Mouse (Mus musculus) C2C12 (cell line): ENCODE measurements around the gene Islr. TPM values are rescaled to one million over a fixed set of nuclear protein-coding genes. Genes with fewer than 3 reads are reported as not detected.

Experiments
- H3K27me3 ChIP-seq: one replicate; pipeline ENCODE4 v1.6.1; 2011; ENCODE audit not compliant: control insufficient read depth, insufficient read depth, insufficient read length
- H3K36me3 ChIP-seq: one replicate; pipeline ENCODE4 v1.6.1; 2011; ENCODE audit not compliant: control insufficient read depth, insufficient read depth
- H3K4me3 ChIP-seq: one replicate; pipeline ENCODE4 v1.5.1; 2011; ENCODE audit warnings: mild to moderate bottlenecking, control low read depth; ENCODE audit not compliant: poor library complexity, insufficient read depth, severe bottlenecking
- H3K79me2 ChIP-seq: one replicate; pipeline ENCODE4 v1.6.1; 2011; ENCODE audit not compliant: control insufficient read depth, insufficient read depth
- H3K79me3 ChIP-seq: one replicate; pipeline ENCODE4 v1.6.1; 2011; ENCODE audit warnings: low read depth, control low read depth
- H3ac ChIP-seq: one replicate; pipeline ENCODE3; 2011; ENCODE audit warnings: low read depth; ENCODE audit not compliant: control insufficient read depth, insufficient read length
- CEBPB ChIP-seq: IDR thresholded peaks from one replicate; pipeline ENCODE4 v1.6.1; 2011; ENCODE audit warnings: low read depth, mild to moderate bottlenecking, control low read depth, moderate library complexity
- CTCF ChIP-seq: IDR thresholded peaks from one replicate; pipeline ENCODE4 v1.5.1; 2011; ENCODE audit not compliant: control insufficient read depth, insufficient read depth, insufficient read length
- FOSL1 ChIP-seq: IDR thresholded peaks from one replicate; pipeline ENCODE4 v1.8.0; 2011; ENCODE audit warnings: mild to moderate bottlenecking, low read length; ENCODE audit not compliant: poor library complexity, insufficient read depth, severe bottlenecking
- MAX ChIP-seq: IDR thresholded peaks from one replicate; pipeline ENCODE4 v1.6.1; 2011; ENCODE audit warnings: mild to moderate bottlenecking, control low read depth
- MYOD1 ChIP-seq: IDR thresholded peaks from one replicate; pipeline ENCODE4 v1.6.1; 2011; ENCODE audit warnings: low read depth; ENCODE audit not compliant: control insufficient read depth, insufficient read length
- MYOG ChIP-seq: IDR thresholded peaks from one replicate; pipeline ENCODE4 v1.6.1; 2011; ENCODE audit not compliant: control insufficient read depth, insufficient read length; ENCODE audit errors: extremely low read depth
- USF1 ChIP-seq: IDR thresholded peaks from one replicate; pipeline ENCODE4 v1.6.1; 2011; ENCODE audit warnings: low read depth, mild to moderate bottlenecking, control low read depth, moderate library complexity
- polyA plus RNA-seq: library from polyadenylated mRNA; unstranded; fragments of >200 nt; fragmentation: generic; extraction: Trizol; gene quantifications from one replicate; pipeline ENCODE4 v1.2.1, GENCODE M21; 2012; ENCODE audit warnings: missing spikeins

Gene Islr
- polyA plus RNA-seq, 1 experiment = 10.3 TPM

- TF ChIP-seq USF1 (no peak), CTCF (peak; percentile 13), MYOG (no peak)
- H3ac ChIP-seq = no peak overlapping the region
- H3K36me3 ChIP-seq = peaks cover 80% of the 10 kb centered on the region
- no peak overlapping the region for H3K4me3 ChIP-seq
- H3K27me3 ChIP-seq = no peaks in the 10 kb centered on the region
- no peaks in the 10 kb centered on the region for H3K79me3 ChIP-seq
- H3K79me2 ChIP-seq = no peaks in the 10 kb centered on the region
Observed at GRCm38 (mm10) chr9:58225915-58226913, 22.1 kb upstream of the Islr start.

- H3ac ChIP-seq = no peak overlapping the region
- no peak overlapping the region for H3K4me3 ChIP-seq
- no peak for TF ChIP-seq FOSL1
- no peak for TF ChIP-seq MYOG
- TF ChIP-seq USF1 = no peak
- TF ChIP-seq CEBPB = no peak
- no peak for TF ChIP-seq CTCF
- no peak for TF ChIP-seq MYOD1
- no peak for TF ChIP-seq MAX
- peaks cover 81% of the 10 kb centered on the region for H3K36me3 ChIP-seq
- no peaks in the 10 kb centered on the region for H3K79me3 ChIP-seq
- H3K27me3 ChIP-seq = no peaks in the 10 kb centered on the region
- no peaks in the 10 kb centered on the region for H3K79me2 ChIP-seq
Observed at GRCm38 (mm10) chr9:58224356-58224755, 20.2 kb upstream of the Islr start.

- Histone ChIP-seq H3K27me3 (no peaks in the 10 kb centered on the region), H3K79me3 (no peaks in the 10 kb centered on the region), H3K4me3 (no peak overlapping the region), H3K36me3 (peaks cover 51% of the 10 kb centered on the region), H3ac (no peak overlapping the region), H3K79me2 (no peaks in the 10 kb centered on the region)
- TF ChIP-seq CTCF (peak; percentile 29), MYOG (no peak)
Observed at GRCm38 (mm10) chr9:58220218-58220903, 16.3 kb upstream of the Islr start.

- Histone ChIP-seq H3K36me3 (peaks cover 38% of the 10 kb centered on the region), H3K4me3 (no peak overlapping the region), H3ac (no peak overlapping the region), H3K79me3 (no peaks in the 10 kb centered on the region), H3K27me3 (no peaks in the 10 kb centered on the region), H3K79me2 (no peaks in the 10 kb centered on the region)
- no peak for TF ChIP-seq MYOD1
- no peak for TF ChIP-seq USF1
- TF ChIP-seq MYOG = no peak
- no peak for TF ChIP-seq CEBPB
- TF ChIP-seq MAX = no peak
- no peak for TF ChIP-seq CTCF
- no peak for TF ChIP-seq FOSL1
Observed at GRCm38 (mm10) chr9:58218539-58218938, 14.4 kb upstream of the Islr start.

- TF ChIP-seq MYOD1 = no peak
- TF ChIP-seq CEBPB = no peak
- TF ChIP-seq FOSL1 = no peak
- TF ChIP-seq MYOG = no peak
- peak; percentile 67 for TF ChIP-seq CTCF
- Histone ChIP-seq H3K79me3 (no peaks in the 10 kb centered on the region), H3ac (no peak overlapping the region), H3K79me2 (no peaks in the 10 kb centered on the region), H3K4me3 (no peak overlapping the region), H3K36me3 (peaks cover 19% of the 10 kb centered on the region), H3K27me3 (no peaks in the 10 kb centered on the region)
Observed at GRCm38 (mm10) chr9:58216402-58216801, 12.3 kb upstream of the Islr start.

GRCm38 (mm10) chr9:58214519-58215180 is 10.5 kb upstream of the Islr start:
- H3K36me3 ChIP-seq = peaks cover 5% of the 10 kb centered on the region
- no peaks in the 10 kb centered on the region for H3K79me3 ChIP-seq
- H3K4me3 ChIP-seq = no peak overlapping the region
- TF ChIP-seq MAX (no peak), CTCF (no peak), FOSL1 (no peak), MYOG (no peak), MYOD1 (no peak), CEBPB (peak; percentile 68)
- no peaks in the 10 kb centered on the region for H3K27me3 ChIP-seq
- no peak overlapping the region for H3ac ChIP-seq
- H3K79me2 ChIP-seq = no peaks in the 10 kb centered on the region
